Mouse (Mus musculus) liver, embryonic 13.5 days (tissue): ENCODE measurements at regions not wholly inside any gene's neighbourhood (a gene's known extent, or its start where the extent isn't known, plus 50 kb on each side); places are given as distances from the start of the nearest gene placed in this dataset.

Experiments used
- ATAC-seq: fragments of 200-750 bp; cut with Nextera tagmentation; 2 replicates; pipeline ENCODE4 v1.8.0; 2017; ENCODE audit warnings: low read depth, mild to moderate bottlenecking, moderate number of reproducible peaks, moderate library complexity
- DNase-seq: peaks from one replicate; pipeline ENCODE4 v3.0.0; 2022
- H3K27ac ChIP-seq: fragments of 300-500 bp; sonication (generic); 2 replicates; pipeline ENCODE4 v1.5.1; 2015; ENCODE audit warnings: moderate library complexity, mild to moderate bottlenecking, inconsistent platforms
- H3K27me3 ChIP-seq: fragments of 300-500 bp; sonication (generic); 2 replicates; pipeline ENCODE4 v1.6.1; 2015; ENCODE audit warnings: mild to moderate bottlenecking, inconsistent platforms
- H3K36me3 ChIP-seq: fragments of 300-500 bp; sonication (generic); 2 replicates; pipeline ENCODE4 v1.6.1; 2015; ENCODE audit warnings: mild to moderate bottlenecking, inconsistent platforms
- H3K4me1 ChIP-seq: fragments of 300-500 bp; sonication (generic); replicated peaks from 2 replicates; pipeline ENCODE4 v1.6.1; 2015; ENCODE audit warnings: inconsistent platforms
- H3K4me2 ChIP-seq: fragments of 300-500 bp; sonication (generic); 2 replicates; pipeline ENCODE4 v1.6.1; 2015; ENCODE audit warnings: inconsistent platforms, mild to moderate bottlenecking, moderate library complexity
- H3K4me3 ChIP-seq: fragments of 300-500 bp; sonication (generic); replicated peaks from 2 replicates; pipeline ENCODE4 v1.5.1; 2015; ENCODE audit warnings: mild to moderate bottlenecking, inconsistent platforms
- H3K9ac ChIP-seq: fragments of 300-500 bp; sonication (generic); 2 replicates; pipeline ENCODE4 v1.6.1; 2015; ENCODE audit warnings: mild to moderate bottlenecking, inconsistent platforms
- H3K9me3 ChIP-seq: fragments of 300-500 bp; sonication (generic); replicated peaks from 2 replicates; pipeline ENCODE4 v1.6.1; 2016; ENCODE audit warnings: inconsistent platforms
- WGBS: fragments of 180-500 bp; shearing (Covaris S2); methylation state at CpG from one replicate; pipeline ENCODE4 v1.1.7; 2015; ENCODE audit not compliant: insufficient replicate concordance; 5-methylcytosine and 5-hydroxymethylcytosine counted together

DNA sequence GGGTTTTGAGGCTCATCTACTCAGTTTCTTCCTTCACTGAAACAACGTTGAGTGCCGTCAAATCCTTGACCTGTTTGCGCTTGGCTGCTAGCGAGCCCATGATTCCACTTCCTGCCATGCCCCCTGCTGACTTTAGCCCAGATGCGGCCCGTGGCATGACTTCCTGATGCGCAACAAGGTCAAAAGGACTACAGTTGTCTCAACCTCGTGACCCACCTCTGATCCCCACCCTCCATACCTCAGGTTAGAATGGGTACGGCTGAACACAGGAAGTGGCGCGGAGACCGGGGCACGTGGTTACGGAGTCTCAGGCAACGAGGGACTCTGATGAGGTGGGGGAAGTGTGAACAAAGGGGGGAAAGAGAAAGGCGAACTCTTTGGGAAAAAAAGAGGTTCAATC is 135.6 kb upstream of the Sdk2 start:
- Histone ChIP-seq H3K4me3 (no peak overlapping the region), H3K4me2 (no peak overlapping the region), H3K9me3 (no peaks in the 10 kb centered on the region), H3K27me3 (no peaks in the 10 kb centered on the region), H3K9ac (no peak overlapping the region), H3K27ac (no peak overlapping the region), H3K36me3 (no peaks in the 10 kb centered on the region), H3K4me1 (peaks cover 5% of the 10 kb centered on the region; the same call in 1 of the 2 replicates)
- whole genome bisulfite sequencing: 74% methylated on average over 16 of the region's 16 CpGs
- DNase-seq (no peak), ATAC-seq (no peak)

DNA sequence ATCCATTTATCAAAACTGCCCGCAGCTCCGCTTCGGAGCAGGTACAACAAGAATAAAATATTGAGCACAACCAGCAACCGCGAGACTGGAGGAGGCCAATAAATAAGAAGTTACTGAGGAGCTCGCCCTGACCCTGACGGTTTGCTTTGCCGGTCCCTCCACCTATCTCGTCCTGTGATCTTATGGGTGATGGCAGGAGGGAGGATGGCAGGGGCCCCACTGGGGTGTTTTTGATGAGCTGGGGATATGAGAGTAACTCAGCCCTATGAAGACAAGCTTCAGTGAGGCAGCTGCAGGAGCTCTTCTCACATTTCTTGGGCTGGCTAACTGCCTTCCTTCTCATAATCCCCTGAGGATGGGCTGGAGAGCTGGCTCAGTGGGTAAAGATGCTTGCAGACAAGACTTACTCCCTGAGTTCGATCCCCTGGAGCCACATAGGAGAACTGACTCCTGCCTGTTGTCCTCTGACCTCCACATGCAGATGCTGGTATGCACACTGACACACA is 132.3 kb upstream of the Sdk2 start:
- 58% methylated on average over 10 of the region's 10 CpGs for WGBS
- H3K9ac ChIP-seq: no peak overlapping the region
- H3K9me3 ChIP-seq: no peaks in the 10 kb centered on the region
- H3K4me1 ChIP-seq: peaks cover 5% of the 10 kb centered on the region; the same call in 1 of the 2 replicates
- no peak overlapping the region for H3K4me2 ChIP-seq
- no peak for ATAC-seq
- no peaks in the 10 kb centered on the region for H3K36me3 ChIP-seq
- no peak overlapping the region for H3K4me3 ChIP-seq
- H3K27me3 ChIP-seq: no peaks in the 10 kb centered on the region
- no peak overlapping the region for H3K27ac ChIP-seq
- no peak for DNase-seq

DNA sequence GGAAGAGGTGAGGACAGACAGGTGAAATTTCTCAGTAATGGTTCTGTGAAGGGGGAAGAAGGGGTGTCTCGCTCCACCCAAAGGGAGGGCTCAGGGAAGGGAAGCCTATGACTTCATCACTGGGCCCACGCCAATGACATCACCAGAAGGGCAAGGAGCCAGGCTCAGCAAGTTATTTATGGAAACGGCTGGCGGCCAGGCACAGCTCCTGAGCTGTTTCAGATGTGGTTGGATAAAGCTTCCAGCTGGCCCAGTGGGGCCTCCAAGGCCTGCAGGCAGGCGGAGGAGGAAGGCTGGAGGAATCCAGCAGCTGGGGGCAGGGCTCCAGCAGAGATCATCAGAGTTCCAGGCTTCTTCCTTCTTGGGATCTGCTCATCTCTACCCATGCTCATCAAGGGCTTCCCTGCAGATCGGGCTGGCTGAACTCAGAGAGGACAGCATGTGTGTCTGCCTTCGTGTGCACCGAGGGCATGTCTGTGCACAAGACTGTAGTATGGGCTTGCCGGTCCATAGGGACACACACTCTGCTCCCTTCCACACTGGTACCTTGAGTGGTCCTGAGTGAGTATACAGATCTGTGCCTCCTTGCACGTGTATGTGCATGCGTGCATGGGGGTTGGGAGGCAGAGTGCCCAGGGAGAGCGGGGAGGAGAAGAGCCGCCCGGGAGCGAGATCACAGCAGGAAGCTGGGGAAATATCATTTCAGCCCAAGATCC is 131.6 kb upstream of the Sdk2 start:
- ATAC-seq: no peak
- Histone ChIP-seq H3K4me1 (peaks cover 5% of the 10 kb centered on the region; the same call in 1 of the 2 replicates), H3K4me2 (no peak overlapping the region), H3K9ac (no peak overlapping the region), H3K27ac (no peak overlapping the region), H3K9me3 (no peaks in the 10 kb centered on the region), H3K36me3 (no peaks in the 10 kb centered on the region), H3K4me3 (no peak overlapping the region), H3K27me3 (no peaks in the 10 kb centered on the region)
- no peak for DNase-seq
- 48% methylated on average over 15 of the region's 15 CpGs for WGBS

DNA sequence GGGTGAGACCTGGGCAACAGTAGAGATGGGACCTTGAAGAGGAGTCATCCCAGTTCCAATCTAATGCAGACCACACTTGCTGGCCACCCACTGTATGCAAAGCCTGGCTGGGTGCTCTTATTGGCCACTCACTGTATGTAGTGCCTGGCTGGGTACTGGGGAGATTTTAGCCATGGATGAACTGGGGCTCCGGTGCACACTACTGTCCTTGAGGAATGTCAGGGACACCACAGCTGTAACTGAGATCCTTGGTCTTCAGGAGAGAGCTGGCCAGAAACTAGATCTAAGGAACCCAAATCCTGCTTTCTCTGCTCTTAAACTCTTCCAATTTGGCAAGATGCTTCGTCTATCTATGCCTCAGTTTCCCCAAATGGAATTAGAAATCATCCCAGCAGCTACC is 128.4 kb upstream of the Sdk2 start:
- DNase-seq (no peak), ATAC-seq (no peak)
- Histone ChIP-seq H3K27ac (no peak overlapping the region), H3K27me3 (no peaks in the 10 kb centered on the region), H3K4me1 (peaks cover 5% of the 10 kb centered on the region; the same call in 1 of the 2 replicates), H3K4me3 (no peak overlapping the region), H3K9ac (no peak overlapping the region), H3K36me3 (no peaks in the 10 kb centered on the region), H3K4me2 (no peak overlapping the region), H3K9me3 (no peaks in the 10 kb centered on the region)
- 67% methylated on average over 2 of the region's 2 CpGs for WGBS

DNA sequence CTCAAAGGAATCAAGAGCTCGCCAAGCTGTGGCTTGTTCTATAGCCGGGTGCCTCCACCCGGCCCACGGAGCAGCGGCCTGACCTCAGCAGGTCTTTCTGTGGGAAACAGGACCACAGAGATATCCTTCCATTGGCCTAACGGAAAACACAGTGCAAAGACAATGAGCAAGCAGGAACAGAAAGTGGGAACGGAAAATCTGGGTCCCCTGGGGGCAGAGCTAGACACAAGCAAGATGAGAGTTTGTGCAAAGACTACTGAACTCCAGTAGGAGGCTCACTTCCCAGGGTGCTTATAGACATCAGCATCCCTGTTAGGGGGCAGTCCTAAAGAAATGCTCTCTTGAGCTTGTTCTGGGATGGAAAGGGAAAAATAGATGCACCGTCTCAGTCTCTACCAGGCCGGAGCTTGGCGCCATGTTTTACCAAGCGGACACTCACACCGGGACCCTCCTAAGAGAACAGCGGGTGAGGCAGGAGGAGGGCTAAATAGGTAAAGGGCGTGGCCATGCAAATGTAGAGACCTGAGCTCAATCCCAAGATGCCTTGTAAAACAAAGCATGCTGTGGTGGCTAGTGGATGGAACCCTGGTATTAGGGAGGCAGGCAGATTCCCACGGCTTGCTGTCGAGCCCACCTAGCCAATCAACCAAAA is 127.3 kb upstream of the Sdk2 start:
- no peak overlapping the region for H3K27ac ChIP-seq
- 52% methylated on average over 16 of the region's 16 CpGs for WGBS
- no peak overlapping the region for H3K4me3 ChIP-seq
- DNase-seq (no peak), ATAC-seq (no peak)
- H3K9me3 ChIP-seq: no peaks in the 10 kb centered on the region
- H3K9ac ChIP-seq: no peak overlapping the region
- H3K4me1 ChIP-seq: peaks cover 5% of the 10 kb centered on the region; the same call in 1 of the 2 replicates
- no peaks in the 10 kb centered on the region for H3K27me3 ChIP-seq
- no peaks in the 10 kb centered on the region for H3K36me3 ChIP-seq
- no peak overlapping the region for H3K4me2 ChIP-seq

DNA sequence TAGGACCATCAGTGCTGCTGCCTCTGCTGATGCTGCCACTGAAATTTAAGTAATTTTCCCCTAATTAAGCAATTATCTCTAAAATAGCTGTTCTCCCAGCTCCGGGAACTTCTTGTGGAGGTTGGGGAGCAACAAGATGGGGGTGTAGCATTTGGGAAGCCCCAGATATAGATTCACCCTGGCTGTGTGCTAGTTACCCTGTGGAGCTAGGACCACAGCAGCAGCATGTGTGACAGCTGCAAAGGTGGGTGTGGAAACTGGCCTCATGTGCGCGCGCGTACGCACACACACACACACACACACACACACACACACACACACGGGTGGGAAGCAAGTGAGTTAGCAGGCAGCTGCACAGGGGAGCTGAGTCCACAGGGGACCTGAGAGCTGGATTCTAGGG is 126.2 kb upstream of the Sdk2 start:
- Histone ChIP-seq H3K4me2 (no peak overlapping the region), H3K4me3 (no peak overlapping the region), H3K36me3 (no peaks in the 10 kb centered on the region), H3K27ac (no peak overlapping the region), H3K4me1 (no peaks in the 10 kb centered on the region), H3K9me3 (no peaks in the 10 kb centered on the region), H3K27me3 (no peaks in the 10 kb centered on the region), H3K9ac (no peak overlapping the region)
- 78% methylated on average over 7 of the region's 7 CpGs for WGBS
- ATAC-seq: no peak
- DNase-seq: no peak

DNA sequence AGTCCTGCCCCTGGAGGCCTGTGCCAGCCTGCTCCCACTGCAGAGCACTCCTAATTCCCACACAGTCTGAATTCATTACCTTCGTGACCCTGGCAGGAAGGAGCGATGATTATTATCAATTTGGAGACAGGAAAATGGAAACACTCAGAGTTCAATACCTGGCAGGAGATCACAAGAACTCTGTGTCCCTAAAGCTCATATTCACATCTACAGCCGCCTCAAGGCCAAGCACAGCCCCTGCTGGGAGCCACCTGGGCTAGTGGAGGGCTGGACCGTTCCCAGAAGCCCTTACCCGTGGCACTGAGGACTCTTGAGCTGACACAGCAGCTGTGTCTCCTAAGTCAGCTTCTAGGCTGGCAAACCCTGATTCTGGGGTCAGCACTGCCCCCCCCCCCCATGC is 124.8 kb upstream of the Sdk2 start:
- Histone ChIP-seq H3K4me3 (no peak overlapping the region), H3K9ac (no peak overlapping the region), H3K9me3 (no peaks in the 10 kb centered on the region), H3K27me3 (no peaks in the 10 kb centered on the region), H3K4me2 (no peak overlapping the region), H3K36me3 (no peaks in the 10 kb centered on the region), H3K4me1 (no peaks in the 10 kb centered on the region), H3K27ac (no peak overlapping the region)
- 59% methylated on average over 5 of the region's 5 CpGs for WGBS
- DNase-seq (no peak), ATAC-seq (no peak)

DNA sequence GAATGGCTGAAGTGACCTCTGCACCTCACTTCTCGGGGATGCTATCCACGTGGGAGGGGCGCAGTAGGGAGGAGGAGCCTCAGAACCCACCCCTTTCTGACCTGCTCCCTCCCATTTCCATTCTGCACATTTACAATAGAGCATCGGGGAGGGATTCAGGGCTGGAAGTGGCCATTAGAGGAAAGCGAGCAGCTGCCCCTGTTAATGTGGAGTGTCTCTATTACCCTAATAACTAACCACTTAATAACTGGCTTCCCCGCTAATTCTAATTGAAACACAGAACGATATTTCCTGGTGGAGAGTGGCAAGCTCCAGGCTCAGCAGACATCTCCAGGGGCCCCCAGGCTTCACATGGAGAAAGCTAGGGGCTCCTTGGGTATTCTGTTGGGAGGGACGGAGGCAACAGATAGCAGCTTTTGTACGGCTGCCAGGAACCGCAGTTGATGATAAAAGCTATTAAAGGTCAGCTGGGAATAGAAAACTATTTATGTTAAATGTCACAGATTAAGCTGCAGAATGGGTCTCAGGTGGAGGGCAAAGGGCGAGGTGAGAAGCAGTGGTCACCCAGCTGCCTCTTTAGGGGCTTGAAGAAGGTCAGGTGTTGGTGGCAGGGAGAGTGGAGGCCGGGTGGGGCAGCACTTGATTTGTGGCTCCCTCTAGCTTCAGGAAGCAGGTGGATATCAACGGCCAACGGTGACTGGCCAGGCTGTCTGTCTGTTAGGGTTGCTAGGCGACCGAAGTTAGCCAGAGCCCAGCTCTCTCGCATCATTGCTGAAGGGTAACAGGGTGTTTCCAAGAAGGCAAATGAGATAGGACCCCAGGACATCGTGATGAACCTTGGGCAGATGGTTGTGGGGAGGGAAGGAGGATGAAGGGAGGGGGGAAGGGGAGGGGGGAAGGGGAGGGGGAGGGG is 118.4 kb upstream of the Sdk2 start:
- 44% methylated on average over 17 of the region's 18 CpGs for WGBS
- Histone ChIP-seq H3K4me2 (no peak overlapping the region), H3K36me3 (no peaks in the 10 kb centered on the region), H3K9me3 (no peaks in the 10 kb centered on the region), H3K4me3 (no peak overlapping the region), H3K4me1 (no peaks in the 10 kb centered on the region), H3K27ac (no peak overlapping the region), H3K9ac (no peak overlapping the region), H3K27me3 (no peaks in the 10 kb centered on the region)
- ATAC-seq (peak; percentile 45; the same call in 1 of the 2 replicates), DNase-seq (no peak)

DNA sequence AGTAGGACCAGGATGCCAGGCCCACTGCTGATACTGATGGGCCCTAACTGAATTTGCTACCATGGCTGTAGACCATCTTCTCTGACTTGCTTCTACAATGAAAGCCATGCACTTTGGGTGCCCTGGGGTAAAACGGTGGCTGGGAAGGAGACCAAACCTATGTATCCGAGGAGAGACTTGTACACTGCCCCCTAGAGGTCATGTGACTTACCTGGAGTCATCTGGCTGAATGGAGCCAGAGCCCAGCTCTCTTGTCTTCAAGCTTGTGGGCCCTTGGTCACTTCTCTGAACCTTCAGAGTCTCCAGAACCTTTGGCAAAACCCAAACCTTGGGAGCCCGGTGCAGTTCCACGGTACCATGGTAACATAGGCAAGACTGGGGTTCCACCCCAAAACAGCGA is 117.6 kb upstream of the Sdk2 start:
- no peak overlapping the region for H3K27ac ChIP-seq
- no peaks in the 10 kb centered on the region for H3K4me1 ChIP-seq
- ATAC-seq (no peak), DNase-seq (no peak)
- no peak overlapping the region for H3K4me2 ChIP-seq
- H3K9ac ChIP-seq: no peak overlapping the region
- H3K9me3 ChIP-seq: no peaks in the 10 kb centered on the region
- H3K4me3 ChIP-seq: no peak overlapping the region
- 72% methylated on average over 5 of the region's 5 CpGs for WGBS
- no peaks in the 10 kb centered on the region for H3K36me3 ChIP-seq
- H3K27me3 ChIP-seq: no peaks in the 10 kb centered on the region

DNA sequence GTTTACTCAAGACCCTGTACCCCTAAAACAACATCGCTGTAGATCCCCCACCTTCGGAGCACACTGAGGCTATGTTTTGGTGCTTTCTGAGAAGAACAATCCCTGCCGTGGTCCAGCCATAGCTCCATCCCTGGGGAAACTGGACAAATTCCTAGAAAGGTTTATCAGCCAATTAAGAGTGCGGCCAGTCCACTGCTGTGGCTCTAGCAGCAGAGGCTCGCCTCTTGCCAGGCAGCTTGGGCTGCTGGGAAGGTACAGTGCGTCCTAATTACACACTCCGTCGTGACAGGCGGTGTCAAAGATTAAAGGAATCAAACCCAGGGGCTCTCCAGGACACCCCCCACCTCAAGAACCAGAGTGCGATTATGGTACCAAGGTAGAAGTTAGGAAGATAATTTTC is 116.4 kb upstream of the Sdk2 start:
- 65% methylated on average over 10 of the region's 10 CpGs for WGBS
- H3K9ac ChIP-seq: no peak overlapping the region
- no peak for ATAC-seq
- no peaks in the 10 kb centered on the region for H3K9me3 ChIP-seq
- H3K4me1 ChIP-seq: no peaks in the 10 kb centered on the region
- no peak overlapping the region for H3K4me2 ChIP-seq
- H3K36me3 ChIP-seq: no peaks in the 10 kb centered on the region
- H3K27me3 ChIP-seq: no peaks in the 10 kb centered on the region
- H3K27ac ChIP-seq: no peak overlapping the region
- H3K4me3 ChIP-seq: no peak overlapping the region
- DNase-seq: no peak

DNA sequence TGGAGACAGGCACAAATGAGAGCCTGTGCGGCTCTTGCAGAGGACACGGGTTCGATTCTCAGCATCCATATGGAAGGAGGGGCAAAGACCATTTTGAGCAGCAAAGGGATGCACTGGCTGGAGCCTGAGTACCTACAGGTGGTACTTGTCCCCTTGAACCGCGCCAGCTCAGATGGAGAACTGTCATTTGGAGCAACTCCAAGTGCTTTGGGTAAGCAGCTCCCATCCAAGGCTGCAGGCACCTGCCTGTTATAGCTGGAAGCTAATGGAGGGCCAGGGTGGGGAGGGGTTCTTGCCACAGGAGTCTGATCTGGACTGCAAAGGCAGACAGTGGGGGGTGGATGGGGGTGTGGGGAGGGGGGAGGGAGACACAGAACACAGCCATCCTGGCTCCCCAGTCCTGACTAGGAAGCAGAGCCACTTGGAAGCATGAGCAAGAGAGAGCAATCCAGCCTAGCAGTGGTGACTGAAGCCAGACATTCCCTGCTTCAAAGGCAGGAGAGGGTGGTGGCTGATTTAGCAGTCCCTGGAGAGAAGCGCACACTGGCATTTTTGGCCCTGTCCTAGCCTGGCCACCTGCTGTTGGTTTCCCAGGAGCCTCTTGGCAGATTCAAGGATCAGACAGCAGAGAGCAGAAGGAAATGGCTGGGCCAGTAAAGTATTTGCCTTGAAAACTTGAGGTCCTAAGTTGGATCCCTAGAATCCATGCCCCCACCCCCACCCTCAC is 112.1 kb upstream of the Sdk2 start:
- WGBS: 50% methylated on average over 6 of the region's 6 CpGs
- Histone ChIP-seq H3K9ac (no peak overlapping the region), H3K36me3 (no peaks in the 10 kb centered on the region), H3K4me1 (peaks cover 5% of the 10 kb centered on the region; the same call in 1 of the 2 replicates), H3K9me3 (no peaks in the 10 kb centered on the region), H3K4me2 (no peak overlapping the region), H3K27me3 (no peaks in the 10 kb centered on the region), H3K4me3 (no peak overlapping the region), H3K27ac (no peak overlapping the region)
- ATAC-seq (no peak), DNase-seq (no peak)
